Mouse (Mus musculus): Measurements from ENCODE around the gene Zfp990. TPM values are rescaled to one million over a fixed set of nuclear protein-coding genes. Genes with fewer than 3 reads are reported as not detected.
A peak's percentile ranks its signal among the peaks of the same experiment; 100 is the strongest.
"Not testable (repeated sequence)": the region's sequence is repeated elsewhere in the genome, so short reads cannot be mapped to it uniquely, and the experiment has no call there.

Zfp990 gene
- not detected in 2 replicates for total RNA-seq (2015; ENCODE audit: low replicate concordance)
- total RNA-seq (2017; ENCODE audit: low replicate concordance): not detected in 2 replicates

GRCm38 (mm10) chr4:145510459-145510858, at the start of gene Zfp990:
TSS of gene Zfp990 (plus strand) at chr4:145510759.
- not testable (repeated sequence) for ATAC-seq (replicated peaks; ENCODE audit: low FRiP score, poor library complexity, severe bottlenecking)

GRCm38 (mm10) chr4:145463553-145464253, 46.9 kb upstream of the Zfp990 start:
- not testable (repeated sequence) for ATAC-seq (replicated peaks; ENCODE audit: low FRiP score, poor library complexity, severe bottlenecking)

GRCm38 (mm10) chr4:145478128-145478527, 32.4 kb upstream of the Zfp990 start:
- ATAC-seq (replicated peaks; ENCODE audit: low FRiP score, poor library complexity, severe bottlenecking): no peak

GRCm38 (mm10) chr4:145480699-145481098, 29.9 kb upstream of the Zfp990 start:
- not testable (repeated sequence) for ATAC-seq (replicated peaks; ENCODE audit: low FRiP score, poor library complexity, severe bottlenecking)

- ATAC-seq (replicated peaks; ENCODE audit: low FRiP score, poor library complexity, severe bottlenecking): no peak
Measured at GRCm38 (mm10) chr4:145489396-145489795, 21.2 kb upstream of the Zfp990 start.

GRCm38 (mm10) chr4:145492132-145492531, 18.4 kb upstream of the Zfp990 start:
- no peak for ATAC-seq (replicated peaks; ENCODE audit: low FRiP score, poor library complexity, severe bottlenecking)

GRCm38 (mm10) chr4:145493316-145493715, 17.2 kb upstream of the Zfp990 start:
- not testable (repeated sequence) for ATAC-seq (replicated peaks; ENCODE audit: low FRiP score, poor library complexity, severe bottlenecking)

GRCm38 (mm10) chr4:145514637-145515036, 4.1 kb downstream of the Zfp990 start:
- not testable (repeated sequence) for ATAC-seq (replicated peaks; ENCODE audit: low FRiP score, poor library complexity, severe bottlenecking)

GRCm38 (mm10) chr4:145515776-145516565, 5.4 kb downstream of the Zfp990 start:
- ATAC-seq (replicated peaks; ENCODE audit: low FRiP score, poor library complexity, severe bottlenecking): not testable (repeated sequence)

- not testable (repeated sequence) for ATAC-seq (replicated peaks; ENCODE audit: low FRiP score, poor library complexity, severe bottlenecking)
Measured at GRCm38 (mm10) chr4:145517391-145517790, 6.8 kb downstream of the Zfp990 start.

- ATAC-seq (replicated peaks; ENCODE audit: low FRiP score, poor library complexity, severe bottlenecking): not testable (repeated sequence)
Measured at GRCm38 (mm10) chr4:145543861-145544260, 33.3 kb downstream of the Zfp990 start.

GRCm38 (mm10) chr4:145545106-145545505, 34.5 kb downstream of the Zfp990 start:
- ATAC-seq (replicated peaks; ENCODE audit: low FRiP score, poor library complexity, severe bottlenecking): not testable (repeated sequence)

GRCm38 (mm10) chr4:145545734-145546349, 35.3 kb downstream of the Zfp990 start:
- peak; percentile 76 for ATAC-seq (replicated peaks; ENCODE audit: low FRiP score, poor library complexity, severe bottlenecking)

- ATAC-seq (replicated peaks; ENCODE audit: low FRiP score, poor library complexity, severe bottlenecking): 0 out of 2 replicates have a peak, but pooled peaks have one; percentile 49
Measured at GRCm38 (mm10) chr4:145546477-145546876, 35.9 kb downstream of the Zfp990 start.

- no peak for ATAC-seq (replicated peaks; ENCODE audit: low FRiP score, poor library complexity, severe bottlenecking)
Measured at GRCm38 (mm10) chr4:145556680-145557079, 46.1 kb downstream of the Zfp990 start.

- peak; percentile 61; the same call in 1 of the 2 replicates for ATAC-seq (replicated peaks; ENCODE audit: low FRiP score, poor library complexity, severe bottlenecking)
Measured at GRCm38 (mm10) chr4:145559505-145560099, 49.0 kb downstream of the Zfp990 start.

- ATAC-seq (replicated peaks; ENCODE audit: low FRiP score, poor library complexity, severe bottlenecking): no peak
Measured at GRCm38 (mm10) chr4:145564111-145564821, 53.7 kb downstream of the Zfp990 start.

GRCm38 (mm10) chr4:145570461-145570860, 59.9 kb downstream of the Zfp990 start:
- ATAC-seq (replicated peaks; ENCODE audit: low FRiP score, poor library complexity, severe bottlenecking): not testable (repeated sequence)

- ATAC-seq (replicated peaks; ENCODE audit: low FRiP score, poor library complexity, severe bottlenecking): not testable (repeated sequence)
Measured at GRCm38 (mm10) chr4:145576623-145577022, 66.1 kb downstream of the Zfp990 start.
